Mouse (Mus musculus): ENCODE results near the gene Prr3.
"Not testable (repeated sequence)": the region's sequence is repeated elsewhere in the genome, so short reads cannot be mapped to it uniquely, and the experiment has no call there.

Prr3 gene

GRCm38 (mm10) chr17:35999356-35999755 lies 19.3 kb upstream of the Prr3 start:
- DNase-seq (ENCODE audit: low read depth, low spot score): no peak

GRCm38 (mm10) chr17:35998545-35999305 lies 18.7 kb upstream of the Prr3 start:
- no peak for DNase-seq (ENCODE audit: low read depth, low spot score)

- no peak for DNase-seq (ENCODE audit: low read depth, low spot score)
These were observed 17.9 kb upstream of the Prr3 start for GRCm38 (mm10) chr17:35997713-35998510.

- DNase-seq (ENCODE audit: low read depth, low spot score): peak; percentile 86
These were observed 16.9 kb upstream of the Prr3 start for GRCm38 (mm10) chr17:35996949-35997348.

- no peak for DNase-seq (ENCODE audit: low read depth, low spot score)
These were observed 14.8 kb upstream of the Prr3 start for GRCm38 (mm10) chr17:35994879-35995240.

- peak; percentile 68 for DNase-seq (ENCODE audit: low read depth, low spot score)
These were observed 14.3 kb upstream of the Prr3 start for GRCm38 (mm10) chr17:35994175-35994878.

- peak; percentile 74 for DNase-seq (ENCODE audit: low read depth, low spot score)
These were observed 13.6 kb upstream of the Prr3 start for GRCm38 (mm10) chr17:35993675-35994074.

- DNase-seq (ENCODE audit: low read depth, low spot score): no peak
These were observed 11.7 kb upstream of the Prr3 start for GRCm38 (mm10) chr17:35991781-35992180.

- no peak for DNase-seq (ENCODE audit: low read depth, low spot score)
These were observed 1.7 kb upstream of the Prr3 start for GRCm38 (mm10) chr17:35981776-35982175.

- no peak for DNase-seq (ENCODE audit: low read depth, low spot score)
These were observed 323 bp upstream of the Prr3 start for GRCm38 (mm10) chr17:35980363-35980754.

- DNase-seq (ENCODE audit: low read depth, low spot score): no peak
These were observed 1.1 kb downstream of the Prr3 start for GRCm38 (mm10) chr17:35978811-35979400.

GRCm38 (mm10) chr17:35972131-35972530 lies 7.9 kb downstream of the Prr3 start:
- DNase-seq (ENCODE audit: low read depth, low spot score): no peak

GRCm38 (mm10) chr17:35969418-35970389 lies 10.3 kb downstream of the Prr3 start, which contains the start of gene Abcf1:
Gene Abcf1, minus strand, starts transcription at chr17:35969761.
- peak; percentile 95 for DNase-seq (ENCODE audit: low read depth, low spot score)

GRCm38 (mm10) chr17:35967621-35968020 lies 12.4 kb downstream of the Prr3 start:
- no peak for DNase-seq (ENCODE audit: low read depth, low spot score)

GRCm38 (mm10) chr17:35963279-35963678 lies 16.8 kb downstream of the Prr3 start:
- DNase-seq (ENCODE audit: low read depth, low spot score): no peak

- DNase-seq (ENCODE audit: low read depth, low spot score): no peak
These were observed 21.4 kb downstream of the Prr3 start for GRCm38 (mm10) chr17:35958533-35959223.

GRCm38 (mm10) chr17:35954665-35955064 lies 25.4 kb downstream of the Prr3 start:
- no peak for DNase-seq (ENCODE audit: low read depth, low spot score)

- DNase-seq (ENCODE audit: low read depth, low spot score): not testable (repeated sequence)
These were observed 27.5 kb downstream of the Prr3 start for GRCm38 (mm10) chr17:35952559-35952958.

GRCm38 (mm10) chr17:35950946-35951345 lies 29.1 kb downstream of the Prr3 start:
- DNase-seq (ENCODE audit: low read depth, low spot score): not testable (repeated sequence)

- no peak for DNase-seq (ENCODE audit: low read depth, low spot score)
These were observed 40.1 kb downstream of the Prr3 start for GRCm38 (mm10) chr17:35939941-35940340.
